Mouse (Mus musculus) intestine, embryonic 14.5 days (tissue): ENCODE measurements around the gene Casp8. TPM values are rescaled to one million over a fixed set of nuclear protein-coding genes. Genes with fewer than 3 reads are reported as not detected.
"Not testable (repeated sequence)": the region's sequence is repeated elsewhere in the genome, so short reads cannot be mapped to it uniquely, and the experiment has no call there.

Source experiments
- ATAC-seq: fragments of 200-750 bp; cut with Nextera tagmentation; replicated peaks from 2 replicates; pipeline ENCODE4 v1.8.0; 2017; ENCODE audit warnings: low read depth, moderate number of reproducible peaks, moderate TSS enrichment, moderate library complexity; ENCODE audit not compliant: low FRiP score, low TSS enrichment
- DNase-seq: peaks from one replicate; pipeline ENCODE4 v3.0.0-alpha.2; 2018; ENCODE audit warnings: low spot score
- H3K27ac ChIP-seq: fragments of 300-500 bp; sonication (generic); 2 replicates; pipeline ENCODE4 v1.5.1; 2014; ENCODE audit warnings: low read depth, mild to moderate bottlenecking, control low read depth
- H3K27me3 ChIP-seq: fragments of 300-500 bp; sonication (generic); replicated peaks from 2 replicates; pipeline ENCODE4 v1.6.1; 2014; ENCODE audit warnings: low read length, control low read depth; ENCODE audit not compliant: control insufficient read depth, insufficient read depth
- H3K36me3 ChIP-seq: fragments of 300-500 bp; sonication (generic); 2 replicates; pipeline ENCODE4 v1.6.1; 2014; ENCODE audit warnings: low read length, control low read depth; ENCODE audit not compliant: control insufficient read depth, insufficient read depth
- H3K4me1 ChIP-seq: fragments of 300-500 bp; sonication (generic); replicated peaks from 2 replicates; pipeline ENCODE4 v1.6.1; 2014; ENCODE audit warnings: low read length, control low read depth, mixed read lengths; ENCODE audit not compliant: control insufficient read depth, insufficient read depth
- H3K4me2 ChIP-seq: fragments of 300-500 bp; sonication (generic); 2 replicates; pipeline ENCODE4 v1.6.1; 2014; ENCODE audit warnings: low read length
- H3K4me3 ChIP-seq: fragments of 300-500 bp; sonication (generic); 2 replicates; pipeline ENCODE4 v1.5.1; 2014; ENCODE audit warnings: low read depth, low read length, control low read depth, mixed read lengths
- H3K9ac ChIP-seq: fragments of 300-500 bp; sonication (generic); 2 replicates; pipeline ENCODE4 v1.6.1; 2014; ENCODE audit warnings: mild to moderate bottlenecking, low read length
- H3K9me3 ChIP-seq: fragments of 300-500 bp; sonication (generic); 2 replicates; pipeline ENCODE4 v1.6.1; 2016; ENCODE audit warnings: low read length, control low read depth; ENCODE audit not compliant: control insufficient read depth
- WGBS: fragments of 180-500 bp; shearing (Covaris S2); extraction: QIAGEN DNeasy Blood & Tissue Kit; methylation state at CpG from one replicate; pipeline ENCODE4 v1.1.7; 2014; 5-methylcytosine and 5-hydroxymethylcytosine counted together
- polyA plus RNA-seq: library from polyadenylated mRNA; unstranded; fragments of >200 nt; fragmentation: Nextera tagmentation; extraction: Ambion mirVana; gene quantifications from 2 replicates; pipeline ENCODE4 v1.2.1, GENCODE M21; 2014

The Casp8 gene
- polyA plus RNA-seq, 1 experiment from 2014 or later, result 42.8 TPM

GRCm38 (mm10) chr1:58788410-58788809, 6.8 kb upstream of the Casp8 start:
- ATAC-seq, result no peak

GRCm38 (mm10) chr1:58794705-58795104, 469 bp upstream of the Casp8 start:
- H3K9me3 ChIP-seq, result 0 out of 2 replicates have a peak, but pooled peaks cover 4% of the 10 kb centered on the region
- H3K27ac ChIP-seq, result peak overlapping the region; percentile 88
- H3K4me2 ChIP-seq, result peak overlapping the region; percentile 56
- H3K4me1 ChIP-seq, result peaks cover 6% of the 10 kb centered on the region; the same call in 1 of the 2 replicates
- H3K9ac ChIP-seq, result 0 out of 2 replicates have a peak overlapping the region, but pooled peaks have one; percentile 84
- DNase-seq (no peak), ATAC-seq (no peak)
- H3K27me3 ChIP-seq, result no peaks in the 10 kb centered on the region
- 50% methylated on average over 2 of the region's 2 CpGs for WGBS
- H3K36me3 ChIP-seq, result no peaks in the 10 kb centered on the region
- 0 out of 2 replicates have a peak overlapping the region, but pooled peaks have one; percentile 70 for H3K4me3 ChIP-seq

More at GRCm38 (mm10) chr1:58788410-58788809, 6.8 kb upstream of the Casp8 start:
- no peaks in the 10 kb centered on the region for H3K36me3 ChIP-seq
- H3K9ac ChIP-seq, result no peak overlapping the region
- no peak overlapping the region for H3K4me2 ChIP-seq
- DNase-seq, result no peak
- H3K4me1 ChIP-seq, result no peaks in the 10 kb centered on the region
- WGBS, result 95% methylated on average over 4 of the region's 4 CpGs
- no peaks in the 10 kb centered on the region for H3K27me3 ChIP-seq
- no peak overlapping the region for H3K27ac ChIP-seq
- H3K4me3 ChIP-seq, result no peak overlapping the region
- H3K9me3 ChIP-seq, result no peaks in the 10 kb centered on the region

- 0 out of 2 replicates have a peak, but pooled peaks cover 4% of the 10 kb centered on the region for H3K9me3 ChIP-seq
- no peaks in the 10 kb centered on the region for H3K27me3 ChIP-seq
- H3K9ac ChIP-seq, result peak overlapping the region; percentile 84
- H3K4me2 ChIP-seq, result peak overlapping the region; percentile 56
- ATAC-seq (peak; percentile 13; the same call in 1 of the 2 replicates), DNase-seq (peak; percentile 66)
- WGBS, result 1% methylated on average over 3 of the region's 3 CpGs
- H3K4me3 ChIP-seq, result peak overlapping the region; percentile 70
- H3K27ac ChIP-seq, result peak overlapping the region; percentile 88
- H3K4me1 ChIP-seq, result peaks cover 6% of the 10 kb centered on the region; the same call in 1 of the 2 replicates
- H3K36me3 ChIP-seq, result no peaks in the 10 kb centered on the region
Measured at GRCm38 (mm10) chr1:58796059-58796363, 837 bp downstream of the Casp8 start.

DNA sequence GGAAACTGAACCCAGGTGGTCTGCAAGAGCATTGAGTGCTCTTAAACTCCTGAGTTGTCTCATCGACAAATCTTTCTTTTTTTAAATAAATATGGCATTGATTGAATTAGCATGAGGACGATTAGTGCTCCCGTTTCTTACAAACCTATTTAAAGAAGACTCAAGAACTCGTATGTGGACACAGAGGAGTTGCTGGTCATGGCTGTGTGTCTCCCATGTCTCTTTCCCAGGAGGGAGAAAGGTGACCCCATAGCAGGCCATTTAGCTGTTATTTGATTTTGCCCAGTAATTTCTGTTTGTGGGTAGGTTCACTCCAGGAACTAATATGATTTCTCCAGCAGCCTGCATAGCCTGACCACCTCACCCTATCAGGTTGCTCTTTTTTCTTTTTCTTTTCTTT, 1.7 kb downstream of the Casp8 start:
- Histone ChIP-seq H3K36me3 (no peaks in the 10 kb centered on the region), H3K9me3 (0 out of 2 replicates have a peak, but pooled peaks cover 4% of the 10 kb centered on the region), H3K4me2 (peak overlapping the region; percentile 43), H3K4me1 (peaks cover 6% of the 10 kb centered on the region; the same call in 1 of the 2 replicates), H3K4me3 (no peak overlapping the region), H3K27ac (no peak overlapping the region), H3K27me3 (no peaks in the 10 kb centered on the region), H3K9ac (no peak overlapping the region)
- ATAC-seq (no peak), DNase-seq (peak; percentile 53)
- 66% methylated on average over 4 of the region's 4 CpGs for WGBS

- H3K4me2 ChIP-seq, result peak overlapping the region; percentile 43; the same call in 1 of the 2 replicates
- DNase-seq, result peak; percentile 52
- 85% methylated on average over 2 of the region's 2 CpGs for WGBS
Measured at GRCm38 (mm10) chr1:58797370-58797769, 2.2 kb downstream of the Casp8 start.

DNA sequence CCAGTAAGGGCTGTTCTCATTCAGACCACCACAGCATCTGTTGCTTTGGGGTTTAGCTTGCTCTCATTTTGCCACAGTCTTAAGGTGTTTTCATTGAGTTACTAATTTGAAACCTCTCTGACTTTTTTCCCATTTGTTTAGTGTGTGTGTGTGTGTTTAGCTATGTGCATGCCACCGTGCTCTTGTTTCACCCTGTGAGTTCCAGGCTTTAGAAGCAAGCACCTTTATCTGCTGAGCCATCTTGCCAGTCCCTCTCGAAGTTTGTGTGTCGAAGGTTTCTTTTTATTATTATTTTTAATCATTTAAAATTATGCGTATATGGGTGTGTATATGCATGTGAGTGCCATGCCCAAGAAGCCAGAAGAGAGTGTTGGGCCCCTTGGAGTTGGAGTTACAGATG, 3.7 kb downstream of the Casp8 start:
- H3K27ac ChIP-seq, result no peak overlapping the region
- no peak overlapping the region for H3K4me3 ChIP-seq
- no peak overlapping the region for H3K9ac ChIP-seq
- H3K9me3 ChIP-seq, result 0 out of 2 replicates have a peak, but pooled peaks cover 4% of the 10 kb centered on the region
- no peaks in the 10 kb centered on the region for H3K27me3 ChIP-seq
- no peak overlapping the region for H3K4me2 ChIP-seq
- 95% methylated on average over 4 of the region's 4 CpGs for WGBS
- ATAC-seq (no peak), DNase-seq (no peak)
- peaks cover 6% of the 10 kb centered on the region; the same call in 1 of the 2 replicates for H3K4me1 ChIP-seq
- H3K36me3 ChIP-seq, result no peaks in the 10 kb centered on the region

More at GRCm38 (mm10) chr1:58797370-58797769, 2.2 kb downstream of the Casp8 start:
- Histone ChIP-seq H3K27ac (no peak overlapping the region), H3K4me1 (peaks cover 6% of the 10 kb centered on the region; the same call in 1 of the 2 replicates), H3K36me3 (no peaks in the 10 kb centered on the region), H3K9ac (no peak overlapping the region), H3K27me3 (no peaks in the 10 kb centered on the region), H3K4me3 (no peak overlapping the region), H3K9me3 (0 out of 2 replicates have a peak, but pooled peaks cover 4% of the 10 kb centered on the region)
- ATAC-seq, result no peak

DNA sequence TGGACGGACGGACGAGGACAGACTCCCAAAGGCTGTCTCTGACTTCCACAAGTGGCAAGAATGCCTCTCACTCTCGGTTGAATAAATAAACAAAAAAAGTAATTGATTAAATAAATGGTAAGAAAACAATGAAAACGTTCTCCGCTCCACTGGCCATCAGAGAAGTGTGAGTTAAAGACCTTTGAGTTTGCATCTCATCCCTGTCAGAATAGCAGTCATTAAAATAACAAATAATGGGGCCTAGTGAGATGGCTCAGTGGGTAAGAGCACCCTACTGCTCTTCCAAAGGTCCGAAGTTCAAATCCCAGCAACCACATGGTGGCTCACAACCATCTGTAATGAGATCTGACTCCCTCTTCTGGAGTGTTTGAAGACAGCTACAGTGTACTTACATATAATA, 5.5 kb downstream of the Casp8 start:
- not testable (repeated sequence) for ATAC-seq, H3K9me3 ChIP-seq, H3K27ac ChIP-seq, H3K27me3 ChIP-seq, H3K9ac ChIP-seq, DNase-seq, H3K4me3 ChIP-seq, H3K4me2 ChIP-seq, H3K4me1 ChIP-seq, H3K36me3 ChIP-seq
- WGBS, result 86% methylated on average over 7 of the region's 7 CpGs

DNA sequence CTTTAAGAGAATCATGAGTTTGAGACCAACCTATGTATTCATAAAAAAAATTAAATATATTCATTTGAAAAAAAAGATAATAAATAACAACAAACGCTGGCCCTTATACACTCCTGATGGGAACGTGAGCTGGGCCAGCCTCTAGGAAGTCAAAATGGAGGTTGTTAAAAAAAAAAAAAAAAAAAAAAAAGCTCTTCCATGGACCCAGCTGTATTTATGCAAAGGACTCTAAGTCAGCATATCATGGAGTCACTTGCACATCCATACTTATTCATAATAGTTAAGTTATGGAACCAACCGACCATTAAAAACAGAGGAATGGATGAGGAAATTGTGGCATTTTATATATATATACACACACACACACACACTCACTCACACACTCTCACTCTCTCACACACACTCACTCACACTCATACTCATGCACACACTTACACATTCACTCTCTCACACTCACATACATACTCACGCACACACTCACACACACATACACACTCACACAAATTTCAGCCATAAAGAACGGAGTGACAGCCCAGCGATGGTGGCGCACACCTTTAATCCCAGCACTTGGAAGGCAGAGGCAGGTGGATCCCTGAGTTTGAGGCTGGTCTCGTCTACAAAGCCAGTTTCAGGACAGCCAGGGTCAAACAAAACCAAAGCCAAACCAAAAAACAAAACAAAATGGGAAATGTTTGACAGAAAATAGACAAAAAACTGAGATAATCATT, 6.5 kb downstream of the Casp8 start:
- H3K4me2 ChIP-seq, result no peak overlapping the region
- no peak for ATAC-seq
- DNase-seq, result no peak
- WGBS, result 87% methylated on average over 8 of the region's 8 CpGs
- H3K27ac ChIP-seq, result no peak overlapping the region
- H3K27me3 ChIP-seq, result no peaks in the 10 kb centered on the region
- H3K36me3 ChIP-seq, result no peaks in the 10 kb centered on the region
- no peak overlapping the region for H3K4me3 ChIP-seq
- 0 out of 2 replicates have a peak, but pooled peaks cover 4% of the 10 kb centered on the region for H3K9me3 ChIP-seq
- no peak overlapping the region for H3K9ac ChIP-seq
- 0 out of 2 replicates have a peak, but pooled peaks cover 6% of the 10 kb centered on the region for H3K4me1 ChIP-seq
